Mouse (Mus musculus) heart, adult 8-10 months (tissue): ENCODE results near the gene Gpt2. TPM values are rescaled to one million over a fixed set of nuclear protein-coding genes. Genes with fewer than 3 reads are reported as not detected.

ENCODE experiments used
- DNase-seq: peaks from one replicate; pipeline ENCODE4 v3.0.0; 2022; ENCODE audit warnings: low spot score
- total RNA-seq, 4 experiments: library from RNA; stranded (reverse); gene quantifications; 2 replicates each; pipeline ENCODE4 v1.2.4; 2022

The Gpt2 gene
- total RNA-seq, 4 experiments from 2014 or later = 28.6 to 35.9 (median 32.9) TPM

DNA sequence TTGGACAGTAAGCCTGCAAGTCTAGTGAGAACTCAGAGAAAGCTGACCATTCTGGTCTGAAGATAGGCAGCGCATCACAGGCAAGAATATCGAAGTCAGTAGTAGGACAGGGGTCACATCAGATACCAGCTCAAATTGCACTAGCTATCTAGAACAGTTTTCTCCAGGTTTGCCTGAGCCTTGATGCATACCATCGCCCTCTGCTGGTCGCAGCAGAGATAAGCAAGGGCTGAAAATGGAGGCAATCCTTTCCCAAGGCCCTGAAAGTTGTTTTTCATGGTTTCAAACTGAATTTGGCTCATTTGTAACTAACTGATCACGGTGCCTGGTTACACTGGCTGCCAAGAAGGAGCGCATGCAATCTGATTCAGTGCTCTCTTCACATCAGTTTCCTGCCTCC lies 33.7 kb downstream of the Gpt2 start:
- peak; percentile 60 for DNase-seq

DNA sequence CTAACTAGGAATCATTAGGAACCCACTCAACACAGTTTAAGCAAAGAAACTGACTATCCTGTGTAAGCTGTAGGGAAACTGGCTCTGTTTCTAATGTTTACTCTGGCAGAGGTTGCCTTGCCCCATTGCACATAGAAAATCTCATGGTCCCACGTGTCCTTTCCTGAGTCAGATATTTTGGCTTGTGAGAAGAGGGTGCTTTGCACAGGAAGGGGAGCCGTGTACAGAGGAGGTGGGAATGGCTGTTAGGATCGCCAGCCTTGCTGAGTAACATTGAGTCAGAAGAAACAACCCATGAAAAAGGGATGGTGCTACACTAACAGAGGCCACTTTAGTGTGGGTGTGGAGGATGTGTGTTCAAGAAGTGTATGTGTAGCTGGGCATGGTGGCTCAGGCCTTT lies 36.6 kb downstream of the Gpt2 start:
- no peak for DNase-seq

DNA sequence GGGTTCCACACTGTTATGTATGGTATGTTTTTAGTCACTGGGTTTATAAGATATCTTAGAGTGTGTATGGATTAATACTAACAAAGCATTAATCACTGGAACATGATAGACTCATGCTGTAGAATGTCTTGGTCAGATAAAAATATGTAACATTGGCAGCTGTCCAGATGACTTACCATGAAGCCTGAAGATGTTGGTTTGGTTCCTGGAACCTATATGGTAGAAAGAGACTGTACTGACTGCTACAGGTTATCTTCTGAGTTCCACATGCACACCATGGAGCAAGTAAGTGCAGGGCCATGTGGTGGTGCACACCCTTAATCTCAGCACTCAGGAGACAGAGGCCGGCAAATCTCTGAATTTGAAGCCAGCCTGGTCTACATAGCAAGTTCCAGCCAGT lies 38.3 kb downstream of the Gpt2 start:
- DNase-seq = no peak

DNA sequence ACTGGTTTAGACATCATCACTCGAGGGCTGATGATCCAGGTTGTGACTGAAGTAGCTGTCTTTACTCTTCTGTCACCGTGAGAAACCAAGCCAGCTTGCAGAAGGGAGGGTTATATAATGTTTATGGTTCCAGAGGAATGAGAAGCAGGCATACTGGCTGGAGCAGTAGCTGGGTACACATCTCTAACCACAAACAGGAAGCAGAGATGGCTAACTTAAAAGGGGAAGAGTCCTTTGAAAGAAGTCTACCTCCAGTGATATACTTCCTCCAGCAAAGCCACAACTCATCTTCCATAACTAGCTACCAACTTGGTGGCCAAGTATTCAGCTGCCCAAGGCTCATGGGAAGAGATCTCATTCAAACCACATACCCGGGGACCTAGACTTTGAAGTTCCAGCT lies 39.1 kb downstream of the Gpt2 start:
- no peak for DNase-seq

DNA sequence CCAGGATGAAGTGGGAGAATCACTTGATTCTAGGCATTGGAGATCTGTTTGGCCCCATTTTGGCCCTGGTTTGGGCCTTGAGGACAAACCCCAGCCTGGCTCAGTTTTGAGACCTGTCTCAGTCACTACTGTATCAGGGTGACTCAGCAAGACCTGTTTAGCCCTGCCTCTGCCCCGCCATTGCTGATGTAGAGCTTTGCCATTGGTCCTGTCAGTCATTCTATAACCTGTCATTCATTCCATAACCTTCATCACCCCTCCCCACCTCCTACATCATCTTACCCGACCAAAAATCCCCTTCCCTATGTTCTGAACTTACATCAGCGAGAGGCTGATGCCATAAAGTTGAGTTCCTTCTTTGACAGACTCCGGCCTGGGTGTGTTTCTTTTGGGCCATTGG lies 40.5 kb downstream of the Gpt2 start:
- DNase-seq = no peak

DNA sequence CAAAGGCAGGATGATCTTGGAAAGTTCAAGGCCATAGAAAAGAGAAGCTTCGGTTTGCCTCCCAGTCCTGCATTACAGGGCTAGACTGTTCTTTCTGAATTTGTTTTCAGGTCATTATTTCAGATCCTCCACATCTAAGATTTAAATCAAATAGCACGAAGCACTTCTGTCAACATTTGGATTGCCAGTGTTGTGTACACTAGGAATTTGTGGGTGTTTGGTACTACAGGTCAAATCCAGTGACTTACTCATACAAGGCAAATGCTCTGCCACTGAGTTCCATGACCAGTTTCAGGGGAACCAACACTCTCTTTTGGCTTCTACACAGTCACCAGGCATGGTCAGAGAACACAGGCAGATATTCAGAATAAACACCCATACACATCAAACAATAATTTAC lies 41.1 kb downstream of the Gpt2 start:
- DNase-seq = no peak

DNA sequence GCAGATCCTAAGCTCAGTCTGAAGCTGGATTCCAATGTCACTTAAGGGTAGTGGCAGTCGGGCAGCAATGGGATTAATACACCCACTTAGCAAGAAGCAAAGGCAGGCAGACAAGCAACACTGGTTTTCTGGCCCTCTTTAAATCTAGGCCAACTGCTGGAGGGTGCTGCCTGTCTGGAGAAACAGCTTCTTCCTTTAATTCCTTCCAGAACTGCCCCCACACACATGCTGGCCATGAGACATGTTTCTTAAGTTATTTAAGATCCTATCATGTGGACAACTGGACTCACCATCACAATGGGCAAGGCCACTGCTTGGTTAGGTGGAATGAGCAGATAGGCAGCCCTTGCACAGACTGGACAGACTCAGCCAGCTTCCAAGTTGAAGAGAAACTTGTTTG lies 41.8 kb downstream of the Gpt2 start:
- no peak for DNase-seq

DNA sequence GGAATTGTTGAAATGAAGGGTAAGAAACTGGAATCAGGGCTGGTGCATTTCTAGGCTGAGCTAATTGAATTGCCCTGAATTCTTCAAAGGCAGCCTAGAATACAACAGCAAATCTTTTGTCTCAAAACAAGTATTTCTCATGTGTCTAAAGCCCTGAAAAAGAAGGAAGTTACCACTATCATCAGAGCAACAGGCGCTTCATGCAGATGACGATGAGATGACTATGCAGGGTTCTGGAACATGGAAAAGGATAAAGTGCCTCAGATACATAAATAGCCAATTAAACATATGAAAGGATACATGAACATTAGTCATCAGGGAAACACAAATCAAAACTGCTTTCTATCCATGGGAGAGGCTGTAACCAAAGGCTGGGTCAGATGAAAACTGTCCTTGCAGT lies 44.0 kb downstream of the Gpt2 start:
- no peak for DNase-seq

DNA sequence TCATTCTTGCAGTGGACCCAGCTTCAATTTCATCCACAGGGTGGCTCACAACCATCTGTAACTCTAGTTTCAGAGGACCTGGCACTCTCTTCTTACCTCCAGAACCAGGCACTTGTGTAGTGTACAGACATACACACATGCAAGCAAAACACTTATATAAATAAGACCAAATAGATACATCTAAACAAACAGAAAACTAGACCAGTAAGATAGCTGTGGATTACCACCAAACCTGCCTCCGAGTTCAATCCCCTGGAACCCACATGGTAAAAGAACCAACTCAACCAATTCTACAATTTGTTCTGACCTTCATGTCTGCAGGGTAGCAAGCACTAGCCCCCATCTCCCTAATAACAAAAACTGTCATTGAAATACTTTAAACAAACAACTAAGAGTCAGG lies 59.6 kb downstream of the Gpt2 start:
- no peak for DNase-seq

DNA sequence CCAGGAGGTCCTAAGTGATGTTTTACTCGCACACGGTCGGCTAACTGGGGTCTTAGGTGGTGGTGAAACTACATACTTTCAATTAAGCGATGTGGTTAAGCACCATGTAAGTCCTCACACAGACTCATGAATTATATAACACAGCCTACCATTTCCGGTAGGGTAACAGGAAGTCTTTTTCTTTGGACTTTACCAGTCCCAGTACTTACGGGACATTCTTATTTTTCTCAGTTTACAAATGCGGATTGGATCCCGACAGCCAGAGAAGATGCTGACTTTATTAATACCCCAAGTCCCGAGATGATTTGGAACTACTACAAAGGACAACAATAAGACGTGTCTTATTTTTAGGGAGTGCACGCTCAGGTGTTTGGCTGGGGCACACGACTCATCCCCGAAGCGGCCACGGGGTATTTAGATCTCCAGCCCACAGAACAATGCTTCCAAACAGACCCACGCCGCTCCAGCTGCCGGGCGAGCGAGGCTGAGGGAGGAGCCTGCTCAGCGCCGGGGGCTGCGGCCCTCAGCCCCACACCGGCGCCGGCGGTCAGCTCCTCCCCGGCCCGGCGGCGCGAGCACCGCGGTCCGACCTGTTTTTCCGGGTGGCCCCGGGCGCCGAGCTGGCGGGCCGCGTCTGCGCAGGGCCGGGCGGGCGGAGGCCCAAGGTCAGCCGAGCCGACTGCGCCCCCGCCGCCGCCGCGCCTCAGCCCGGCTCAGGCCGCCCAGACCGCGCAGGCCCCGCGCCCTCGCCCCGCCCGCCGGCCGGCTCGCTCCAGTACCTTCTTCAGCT lies 62.2 kb downstream of the Gpt2 start:
- no peak for DNase-seq

DNA sequence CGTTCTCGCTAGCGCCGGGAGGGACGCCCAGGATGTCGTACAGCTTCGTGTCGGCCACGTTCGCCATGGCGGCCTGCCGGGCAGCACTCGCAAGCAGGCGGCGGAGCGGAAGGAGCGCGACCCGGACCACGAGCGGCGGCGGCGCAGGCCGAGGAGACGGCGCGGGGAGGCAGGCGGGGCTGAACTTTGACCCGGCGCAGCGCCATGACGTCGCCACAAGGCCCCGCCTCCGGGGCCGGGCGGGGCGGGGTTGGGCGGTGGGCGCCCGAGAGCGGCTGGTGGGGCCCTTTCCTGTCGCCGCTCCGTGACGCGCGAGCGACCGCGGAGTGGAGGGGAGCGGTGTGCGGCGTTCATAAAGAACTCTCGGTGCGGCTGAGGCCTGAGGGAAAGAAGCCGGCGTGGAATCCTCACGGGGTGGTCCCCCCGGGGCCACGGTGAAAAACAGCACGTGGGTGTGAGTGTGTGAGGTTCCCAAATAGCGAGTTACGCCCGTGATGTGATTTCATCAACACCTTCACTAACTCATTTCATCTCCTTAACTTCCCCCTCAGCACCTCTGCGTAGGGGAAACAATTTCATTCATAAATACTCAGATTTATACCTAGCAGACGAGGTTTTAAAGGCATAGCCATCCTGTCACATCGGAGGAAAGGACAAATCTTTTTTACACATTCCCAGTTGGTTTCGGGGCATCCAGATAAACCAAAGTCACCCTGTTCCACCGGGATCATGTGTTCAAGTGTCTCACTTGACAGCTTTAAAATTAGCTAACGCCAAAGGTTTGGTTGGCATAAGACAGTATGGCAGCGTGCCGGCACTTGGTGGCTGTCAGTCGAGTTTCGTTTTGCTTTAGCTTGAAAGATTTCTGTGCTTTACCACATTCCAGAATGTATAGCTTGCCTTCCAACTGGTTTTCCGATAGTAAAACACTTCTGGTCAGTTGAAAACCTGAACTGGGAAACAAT lies 63.1 kb downstream of the Gpt2 start, which contains the start of gene Dnaja2:
Dnaja2 (minus strand) TSS at position 164 of the 965 bp plus-strand sequence.
- DNase-seq = peak; percentile 88

DNA sequence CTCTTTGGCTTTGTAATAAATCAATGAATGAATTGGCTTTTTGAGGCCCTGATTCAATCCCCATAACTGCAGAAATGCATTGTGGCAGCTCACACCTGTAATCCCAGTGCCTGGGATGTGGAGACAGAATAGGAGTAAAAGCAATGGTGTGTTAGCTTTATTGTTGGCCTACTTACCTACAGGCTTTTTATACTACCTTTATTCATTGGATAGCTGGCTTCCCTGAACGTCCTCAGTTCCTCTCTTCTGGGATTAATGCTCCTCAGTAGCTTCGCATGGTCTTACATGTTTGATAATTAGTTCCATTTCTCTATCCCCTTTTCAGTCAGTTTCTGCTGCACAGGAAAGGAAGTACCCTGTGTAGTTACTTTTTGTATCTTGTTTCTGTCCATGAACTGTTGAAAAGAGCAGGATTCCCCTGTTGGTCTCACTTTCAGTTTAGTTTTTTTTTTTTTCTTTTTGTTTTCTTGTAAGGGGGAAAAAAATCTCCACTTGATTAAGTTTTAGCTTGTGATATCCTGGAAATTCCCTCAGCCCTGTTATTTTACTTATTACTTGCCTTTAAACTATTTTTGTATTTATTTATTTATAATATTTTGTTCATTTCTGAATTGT lies 64.7 kb downstream of the Gpt2 start:
- DNase-seq = no peak

DNA sequence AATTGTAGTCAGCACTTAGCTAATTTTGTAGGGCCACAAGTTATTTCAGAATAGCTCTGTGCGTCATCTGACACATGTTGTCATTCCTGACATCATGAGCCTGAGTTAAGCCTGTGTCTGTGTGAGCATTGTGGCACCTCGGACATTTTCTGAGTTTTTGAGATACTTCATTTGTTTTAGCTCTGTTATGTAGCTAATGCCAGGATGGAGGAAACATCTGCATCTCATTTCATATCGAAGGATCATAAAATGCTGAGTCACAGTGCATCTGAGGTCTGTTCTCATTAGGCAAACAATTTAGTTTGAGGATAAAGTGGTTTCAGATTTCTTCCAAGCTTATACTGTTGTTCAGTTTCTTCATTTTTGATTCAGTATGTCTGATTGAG lies 65.2 kb downstream of the Gpt2 start:
- DNase-seq = peak; percentile 50

DNA sequence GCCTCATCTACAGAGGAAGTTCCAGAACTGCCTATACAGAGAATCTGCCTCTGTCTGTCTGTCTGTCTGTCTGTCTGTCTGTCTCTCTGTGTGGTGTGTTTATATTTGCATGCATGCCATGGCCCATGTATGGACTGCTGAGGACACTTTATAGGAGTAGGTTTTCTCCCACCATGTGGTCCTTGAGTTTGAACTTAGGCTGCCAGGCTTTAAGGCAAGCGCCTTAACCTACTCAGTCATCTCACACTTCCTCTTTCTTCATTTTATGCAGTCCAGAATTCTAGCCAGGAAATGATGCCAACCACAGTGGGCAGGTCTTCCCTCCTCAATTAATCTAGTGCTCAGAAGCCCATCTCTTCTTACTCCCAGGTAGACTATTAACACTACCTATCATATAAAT lies 66.8 kb downstream of the Gpt2 start:
- DNase-seq = no peak

DNA sequence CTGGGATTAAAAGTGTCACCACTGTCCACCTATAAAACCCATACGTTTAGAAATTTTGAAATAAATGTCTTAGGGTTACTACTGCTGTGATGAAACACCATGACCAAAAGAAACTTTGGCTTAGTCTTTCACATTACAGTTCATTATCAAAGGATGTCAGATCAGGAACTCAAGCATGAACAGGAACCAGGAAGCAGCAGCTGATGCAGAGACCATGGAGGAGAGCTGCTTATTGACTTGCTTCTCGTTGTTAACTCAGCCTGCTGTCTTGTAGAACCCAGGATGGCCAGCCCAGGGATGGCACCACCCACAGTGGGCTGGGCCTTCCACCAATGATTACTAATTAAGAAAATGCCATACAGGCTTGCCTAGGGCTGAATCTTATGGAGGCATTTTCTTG lies 67.6 kb downstream of the Gpt2 start:
- no peak for DNase-seq

DNA sequence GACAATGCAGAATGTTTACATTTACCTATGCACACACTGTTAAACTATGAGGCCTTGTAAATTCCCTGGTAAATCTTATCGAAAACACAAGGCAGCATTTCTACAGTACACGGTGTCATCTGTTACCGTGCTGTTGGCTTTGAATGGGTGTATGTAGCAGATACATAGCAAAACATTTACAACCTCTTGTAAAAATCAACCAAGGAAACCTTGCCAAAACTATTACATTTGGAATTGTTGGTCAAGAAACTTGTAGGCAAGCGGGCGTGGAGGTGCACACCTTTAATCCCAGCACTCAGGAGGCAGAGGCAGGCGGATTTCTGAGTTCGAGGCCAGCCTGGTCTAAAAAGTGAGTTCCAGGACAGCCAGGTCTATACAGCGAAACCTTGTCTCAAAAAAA lies 71.0 kb downstream of the Gpt2 start:
- DNase-seq = no peak

DNA sequence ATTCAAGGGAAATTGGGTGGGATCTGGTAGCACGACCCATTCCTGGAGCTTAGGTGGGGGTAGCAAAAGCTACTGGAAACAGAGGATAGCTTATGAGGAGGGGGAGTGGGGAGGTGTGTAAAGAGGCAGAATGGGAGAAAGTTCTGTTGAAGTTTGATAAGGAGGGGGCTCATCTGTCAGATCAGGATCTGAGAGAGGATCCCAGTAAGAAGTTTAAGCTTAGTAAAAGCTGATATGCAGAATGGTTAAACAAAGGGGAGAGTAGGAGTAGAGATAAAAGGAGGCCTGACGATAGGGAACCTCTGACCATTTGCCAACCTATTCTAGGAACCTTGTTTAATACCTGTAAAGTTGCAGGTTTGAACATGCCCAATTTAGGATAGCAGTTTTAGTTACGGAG lies 72.8 kb downstream of the Gpt2 start:
- DNase-seq = no peak

DNA sequence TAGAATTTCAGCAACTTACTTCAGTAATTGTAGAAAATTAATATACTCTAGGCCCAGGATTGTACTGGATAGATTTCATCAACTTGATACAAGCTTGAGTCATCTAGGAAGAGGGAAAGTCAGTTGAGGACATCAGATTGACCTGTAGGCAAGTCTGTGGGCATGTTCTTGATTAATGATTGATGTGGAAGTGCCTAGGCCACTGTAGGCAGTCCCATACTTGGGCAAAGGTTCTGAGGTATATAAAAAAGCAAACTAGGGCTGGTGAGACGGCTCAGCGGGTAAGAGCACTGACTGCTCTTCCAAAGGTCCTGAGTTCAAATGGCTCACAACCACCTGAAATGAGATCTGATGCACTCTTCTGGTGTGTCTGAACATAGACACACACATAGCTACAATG lies 75.4 kb downstream of the Gpt2 start:
- no peak for DNase-seq

DNA sequence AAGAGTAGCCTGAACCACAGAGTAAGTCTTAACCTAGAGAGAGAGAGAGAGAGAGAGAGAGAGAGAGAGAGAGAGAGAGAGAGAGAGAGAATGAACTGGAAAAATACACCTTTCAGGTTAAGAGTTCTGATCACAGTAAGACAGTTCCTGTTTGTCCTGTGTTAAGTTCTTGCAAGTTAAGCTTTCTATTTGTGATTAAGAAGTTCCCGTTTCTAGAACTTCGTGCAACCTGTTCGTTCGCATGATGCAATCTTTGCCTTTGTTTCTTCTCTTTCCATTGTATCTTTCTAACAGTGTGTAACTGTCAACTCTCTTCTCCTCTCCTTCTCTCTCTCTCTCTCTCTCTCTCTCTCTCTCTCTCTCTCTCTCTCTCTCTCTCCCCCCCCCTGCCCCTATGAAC lies 78.1 kb downstream of the Gpt2 start:
- DNase-seq = no peak

DNA sequence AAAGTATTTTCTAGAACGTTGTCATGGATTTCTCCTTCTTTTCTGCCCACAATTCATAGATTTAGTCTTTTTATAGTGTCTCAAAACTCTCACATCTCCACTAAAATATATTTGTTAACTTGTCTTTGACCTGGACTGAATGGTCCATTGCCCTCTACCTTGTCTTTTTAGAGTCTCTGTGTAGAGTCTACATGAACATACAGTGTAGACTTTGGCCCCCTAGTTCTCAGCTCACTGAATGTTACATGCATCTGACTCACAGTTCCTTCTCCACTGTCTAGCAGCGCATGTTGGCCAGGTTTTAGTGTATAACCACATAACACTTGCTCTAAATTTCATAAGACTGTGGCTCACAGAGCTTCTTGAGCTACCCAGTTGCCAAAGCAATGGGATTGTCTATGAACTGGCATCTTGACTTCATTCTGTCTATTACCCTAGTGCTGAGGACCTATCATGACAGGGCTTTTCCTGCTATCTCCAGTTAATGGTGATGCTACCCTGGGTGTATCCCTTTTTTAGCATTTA lies 81.7 kb downstream of the Gpt2 start:
- DNase-seq = no peak
